Mouse (Mus musculus) left cerebral cortex, adult 11 months (tissue): ENCODE measurements around the gene Igsf8.

ENCODE experiments used
- DNase-seq: peaks from one replicate; pipeline ENCODE4 v3.0.0; 2022; ENCODE audit warnings: low spot score

Gene Igsf8

DNA sequence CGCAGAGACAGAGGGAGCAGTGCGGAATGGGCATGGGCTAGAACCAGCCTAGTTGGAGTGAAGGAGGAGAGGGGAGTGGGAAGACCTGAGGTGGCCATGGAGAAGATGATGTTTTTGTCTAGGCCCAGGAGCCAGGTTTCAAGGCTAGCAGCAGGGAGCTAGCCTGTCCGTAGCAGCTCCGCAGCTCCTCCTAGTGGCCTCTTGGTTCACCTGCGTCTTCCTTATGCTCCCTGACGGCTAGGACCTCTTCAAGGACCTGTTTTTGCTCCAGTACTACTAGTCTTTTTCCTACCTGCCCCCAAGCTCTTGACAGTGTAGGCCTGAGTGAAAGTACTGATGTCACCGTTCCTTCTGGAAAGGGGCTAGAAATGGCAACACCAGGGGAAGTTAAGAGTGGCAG lies 63.3 kb downstream of the Igsf8 start:
- DNase-seq: no peak

DNA sequence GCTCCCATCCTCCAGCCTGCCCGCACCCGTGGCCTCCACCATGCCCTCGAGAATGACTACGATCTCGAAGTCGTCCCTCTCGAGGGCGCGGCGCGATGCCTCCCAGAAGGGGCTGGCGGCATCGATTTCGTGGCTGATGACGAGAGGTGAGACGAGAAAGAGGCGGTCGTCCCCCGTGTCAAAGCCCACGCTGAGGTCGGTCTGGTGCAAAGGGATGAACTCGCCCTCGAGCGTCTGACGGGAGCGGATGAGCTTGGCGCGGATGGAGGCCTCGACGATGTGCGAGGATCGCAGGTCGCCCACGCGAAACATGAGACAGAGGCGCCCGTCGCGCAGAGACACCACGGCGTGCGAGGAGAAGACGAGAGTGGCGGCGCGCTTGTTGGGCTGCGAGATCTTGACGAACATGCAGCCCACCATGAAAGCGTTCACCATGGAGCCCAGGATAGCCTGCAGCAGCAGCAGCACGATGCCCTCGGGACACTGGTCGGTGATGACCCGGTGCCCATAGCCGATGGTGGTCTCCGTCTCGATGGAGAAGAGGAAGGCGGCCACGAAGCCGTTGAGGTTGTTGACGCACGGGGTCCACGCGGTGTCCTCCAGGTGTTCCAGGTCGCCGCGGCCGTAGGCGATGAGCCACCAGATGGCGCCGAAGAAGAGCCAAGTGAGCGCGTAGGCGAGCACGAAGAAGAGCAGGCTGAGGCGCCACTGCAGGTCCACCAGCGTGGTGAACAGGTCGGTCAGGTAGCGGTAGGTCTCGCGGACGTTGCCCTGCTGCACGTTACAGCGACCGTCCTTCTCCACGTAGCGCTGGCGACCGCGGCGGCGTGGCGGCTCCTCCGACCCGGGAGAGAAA lies 64.5 kb downstream of the Igsf8 start:
- DNase-seq: no peak

DNA sequence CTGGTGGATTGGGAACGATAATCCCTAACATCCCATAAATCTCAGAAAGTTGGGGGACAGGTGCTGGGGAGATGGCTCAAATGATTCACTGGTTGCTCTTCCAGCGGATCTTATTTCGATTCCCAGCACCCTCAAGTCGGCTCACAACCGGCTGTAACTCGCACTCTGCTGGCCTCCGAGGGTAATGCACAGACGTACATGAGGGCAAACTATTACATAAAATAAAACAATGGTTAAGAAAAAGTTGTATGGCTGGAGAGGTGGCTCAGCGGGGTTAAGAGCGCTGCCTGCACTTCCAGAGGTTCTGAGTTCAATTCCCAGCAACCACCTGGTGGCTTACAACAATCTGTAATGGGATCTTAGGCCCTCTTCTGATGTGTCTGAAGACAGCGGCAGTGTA lies 65.2 kb downstream of the Igsf8 start:
- DNase-seq: no peak

DNA sequence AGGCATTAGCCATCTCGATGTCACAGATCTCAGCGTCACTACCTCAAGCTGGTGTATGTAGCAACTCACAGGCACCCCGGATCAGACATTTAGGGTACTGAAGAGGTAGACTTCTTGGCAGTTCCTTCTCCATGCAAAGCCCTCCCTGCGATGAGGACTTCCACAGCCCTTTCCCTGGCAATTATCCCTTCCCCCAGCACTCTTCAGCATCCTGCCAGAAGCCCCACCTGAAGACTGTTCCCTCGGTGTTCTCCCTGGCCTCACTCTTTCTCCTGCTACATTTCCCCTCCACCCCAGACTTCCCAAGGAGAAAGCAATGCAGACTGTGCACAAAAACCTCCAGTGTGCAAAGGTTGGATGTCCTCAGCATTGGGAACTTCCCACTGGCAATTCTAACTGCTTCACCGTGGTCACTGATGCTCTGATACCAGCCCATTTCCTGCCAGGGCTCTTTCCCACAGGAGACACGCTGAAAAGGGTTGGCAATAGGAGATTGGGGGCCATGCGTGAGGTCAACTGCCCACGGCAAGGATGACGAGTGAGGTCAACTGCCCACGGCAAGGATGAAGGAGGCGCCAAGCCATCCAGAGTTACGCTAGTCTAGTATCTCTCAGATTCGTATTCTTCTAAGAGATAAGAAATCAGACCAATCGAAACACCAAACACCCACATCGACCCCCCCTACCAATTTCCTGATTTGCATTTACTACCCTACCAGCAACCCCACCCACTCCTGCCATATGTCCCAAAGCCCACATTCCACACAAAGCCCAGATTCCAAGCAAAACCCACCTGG lies 66.0 kb downstream of the Igsf8 start:
- no peak for DNase-seq

DNA sequence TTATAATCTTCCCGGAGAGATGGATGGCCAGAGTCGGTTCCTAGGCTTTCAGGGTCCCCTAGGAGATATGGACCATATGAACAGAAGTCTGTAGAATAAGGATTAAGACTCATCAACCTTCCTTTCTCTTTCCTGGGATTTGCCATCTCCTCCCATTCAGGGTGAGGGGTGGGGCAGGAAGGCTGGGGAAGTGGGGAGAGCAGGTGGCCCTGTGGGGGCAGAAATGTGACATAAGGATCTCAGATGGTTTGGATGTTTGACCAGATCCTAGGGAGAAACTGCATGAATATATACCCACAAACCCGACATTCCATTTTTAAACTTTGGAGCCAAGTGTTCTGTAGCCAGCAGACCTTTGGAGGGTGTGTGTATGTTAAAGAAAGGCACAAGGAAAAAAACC lies 66.6 kb downstream of the Igsf8 start:
- DNase-seq: no peak

DNA sequence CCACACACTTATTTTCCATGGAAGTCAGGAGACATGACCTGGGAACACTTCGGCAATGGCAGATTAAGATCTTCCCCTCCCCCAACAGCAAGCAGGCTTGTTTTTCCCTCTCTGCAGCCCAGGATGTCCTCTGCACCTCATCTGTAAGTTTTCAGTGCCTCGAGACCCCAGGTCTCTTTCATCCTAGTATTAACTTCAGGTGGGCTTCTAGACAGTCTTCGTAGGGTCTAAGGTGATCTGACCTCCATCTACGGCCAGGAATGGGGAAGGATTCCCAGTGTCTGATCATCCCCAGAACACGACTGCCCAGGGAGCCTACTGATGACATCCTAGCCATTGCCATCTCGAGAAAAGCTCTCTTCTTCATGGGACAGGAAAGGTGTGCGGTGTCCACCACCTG lies 67.0 kb downstream of the Igsf8 start:
- no peak for DNase-seq

DNA sequence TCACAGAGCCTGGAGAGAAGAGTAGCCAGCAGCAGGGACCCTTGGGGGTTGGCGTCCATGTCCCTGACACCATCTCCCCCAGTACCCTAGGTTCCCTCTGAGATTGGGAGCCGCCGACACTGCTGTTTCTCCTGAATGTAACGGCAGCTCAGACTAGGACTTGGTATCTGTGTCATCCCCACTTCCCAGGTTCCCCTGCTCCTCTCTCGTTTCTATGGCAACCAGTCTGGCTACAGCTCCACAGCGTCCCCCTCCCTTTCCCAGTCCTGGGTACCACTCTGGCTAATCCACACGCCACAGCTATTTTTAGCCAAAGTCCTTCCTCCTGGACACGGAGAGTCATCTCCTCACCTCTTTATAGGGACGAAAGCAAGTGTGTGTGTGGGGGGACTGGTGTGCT lies 67.7 kb downstream of the Igsf8 start, which contains the start of gene Kcnj9:
Gene Kcnj9, minus strand, starts transcription at position 188 of the 400 bp plus-strand sequence.
- no peak for DNase-seq

DNA sequence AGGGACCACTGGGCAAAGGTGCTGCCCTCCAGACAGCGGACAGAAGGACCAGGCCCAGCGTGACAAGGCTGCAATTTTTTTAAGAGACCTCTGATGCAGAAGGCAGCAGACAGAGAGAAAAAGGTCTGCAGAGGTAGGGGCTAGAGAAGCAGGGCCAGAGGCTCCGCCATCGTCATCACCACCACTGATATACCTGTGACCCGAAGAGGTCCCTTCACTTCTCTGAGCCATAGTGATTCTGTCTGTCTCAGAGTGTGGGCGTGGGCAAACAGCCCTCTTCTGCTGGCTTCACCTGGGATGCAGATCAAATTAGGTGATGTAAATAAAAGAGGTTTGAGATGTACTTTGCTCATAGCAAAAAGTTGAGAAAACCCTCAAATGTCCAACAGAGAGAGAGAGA lies 68.2 kb downstream of the Igsf8 start:
- no peak for DNase-seq

DNA sequence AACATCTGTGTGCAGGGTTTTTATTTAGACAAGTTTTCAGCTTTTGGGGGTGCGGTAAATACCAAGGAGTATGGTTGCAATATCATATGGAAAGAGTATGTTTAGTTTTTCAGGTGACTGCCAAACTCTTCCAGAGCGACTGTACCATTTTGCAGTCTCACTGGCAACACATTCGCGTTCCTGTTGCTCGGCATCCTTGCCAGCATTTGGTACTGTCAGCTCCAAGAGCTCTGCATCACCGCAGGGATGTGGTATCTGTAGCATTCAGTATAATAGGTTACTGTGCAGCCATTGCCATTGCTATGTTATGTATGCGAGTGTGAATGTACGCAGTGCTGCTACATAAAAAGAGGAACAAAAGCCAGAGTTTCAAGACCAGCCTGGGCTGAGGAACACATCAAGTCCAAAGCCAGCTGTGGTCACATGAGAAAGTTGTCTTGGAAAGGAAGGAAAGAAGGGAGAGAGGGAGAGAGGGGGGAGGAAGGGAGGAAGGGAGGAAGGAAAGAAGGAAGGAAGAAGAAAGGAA lies 70.0 kb downstream of the Igsf8 start:
- no peak for DNase-seq

DNA sequence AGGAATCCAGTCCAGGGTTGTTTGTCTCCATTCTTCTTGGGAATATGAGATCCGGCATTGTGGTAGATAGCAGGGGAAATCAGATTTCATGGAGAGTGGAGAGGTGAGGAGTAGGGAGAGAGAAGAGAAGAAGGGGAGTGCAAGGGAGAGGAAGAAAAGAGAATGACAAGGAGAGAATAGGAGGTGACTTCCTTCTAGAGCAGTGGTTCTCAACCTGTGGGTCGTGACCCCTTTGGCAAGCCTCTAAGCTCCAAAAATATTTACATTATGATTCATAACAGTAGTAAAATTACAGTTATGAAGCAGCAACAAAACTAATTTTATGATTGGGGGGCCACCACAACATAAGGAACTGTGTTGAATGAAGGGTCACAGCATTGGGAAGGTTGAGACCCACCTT lies 71.5 kb downstream of the Igsf8 start:
- DNase-seq: no peak

DNA sequence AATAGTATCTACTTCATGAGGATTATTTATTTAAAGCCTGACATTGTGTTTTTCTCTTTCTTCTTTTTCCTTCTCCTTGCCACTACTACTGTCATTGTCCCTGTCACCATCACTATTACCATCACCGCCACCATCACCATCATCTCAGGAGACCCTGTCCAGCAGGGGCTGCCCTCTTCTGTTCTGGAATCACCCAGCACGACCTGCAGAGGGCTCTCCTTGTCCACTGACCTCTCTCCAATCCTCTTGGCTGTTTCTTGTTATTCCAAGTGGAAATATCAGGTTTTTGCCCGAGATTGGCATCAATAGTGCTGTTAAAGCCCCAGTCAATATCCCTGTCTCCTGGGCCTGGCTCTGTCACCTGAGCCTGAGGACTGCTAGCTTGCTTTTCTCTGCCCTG lies 72.1 kb downstream of the Igsf8 start:
- DNase-seq: no peak

DNA sequence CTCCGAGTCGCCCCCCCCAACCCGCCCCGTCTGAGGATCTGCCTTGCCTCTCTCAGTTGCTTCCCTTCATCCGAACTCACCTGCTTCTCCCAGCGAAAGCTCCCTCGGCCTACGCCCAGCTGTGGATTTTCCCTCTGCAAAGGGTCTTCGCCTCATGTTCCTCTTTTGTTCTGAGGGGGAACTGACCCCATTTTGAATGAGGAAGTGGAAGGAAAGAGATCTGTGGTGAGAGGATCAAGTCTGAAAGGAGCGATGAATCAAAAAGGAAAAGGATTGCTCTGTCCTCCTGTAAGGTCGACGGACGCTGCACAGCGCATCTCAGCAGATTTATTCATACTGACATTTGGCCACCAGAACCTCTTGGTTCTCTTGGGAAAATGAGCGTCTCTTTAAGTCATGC lies 74.4 kb downstream of the Igsf8 start:
- DNase-seq: no peak

DNA sequence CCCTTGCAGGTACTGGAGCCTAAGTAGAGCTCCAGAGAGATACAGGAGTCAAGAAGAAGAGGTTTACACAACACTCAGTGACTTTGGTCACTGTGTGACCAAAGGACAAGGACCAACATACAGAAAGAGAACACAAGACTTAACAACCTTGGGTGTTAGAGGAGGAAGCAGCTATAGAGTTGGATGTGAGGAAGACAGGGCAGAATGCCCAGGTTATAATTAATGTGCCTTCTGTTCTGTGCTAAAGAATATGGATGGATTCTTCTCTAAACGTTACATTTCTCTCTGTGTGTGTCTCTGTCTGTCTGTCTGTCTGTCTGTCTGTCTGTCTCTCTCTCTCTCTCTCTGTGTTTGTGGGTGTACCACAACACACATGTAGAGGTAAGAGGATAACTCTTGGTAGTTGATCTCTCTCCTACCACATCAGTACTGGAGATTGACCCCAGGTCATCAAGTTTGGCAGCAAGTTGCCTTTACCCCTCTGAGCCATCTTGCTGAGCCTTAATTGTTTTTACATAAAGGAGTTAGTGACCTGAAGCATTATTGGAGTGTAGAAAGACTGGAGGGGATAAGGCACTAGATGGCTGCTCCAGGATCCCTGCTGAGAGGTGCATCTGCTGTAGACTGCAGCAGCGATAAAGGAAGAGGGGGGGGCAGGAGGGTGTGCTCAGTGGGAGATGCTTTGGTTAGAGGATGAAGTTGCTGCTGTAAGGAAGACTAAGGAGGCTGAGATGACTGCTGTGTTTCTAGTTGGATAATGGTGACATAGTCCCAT lies 76.2 kb downstream of the Igsf8 start:
- DNase-seq: no peak

DNA sequence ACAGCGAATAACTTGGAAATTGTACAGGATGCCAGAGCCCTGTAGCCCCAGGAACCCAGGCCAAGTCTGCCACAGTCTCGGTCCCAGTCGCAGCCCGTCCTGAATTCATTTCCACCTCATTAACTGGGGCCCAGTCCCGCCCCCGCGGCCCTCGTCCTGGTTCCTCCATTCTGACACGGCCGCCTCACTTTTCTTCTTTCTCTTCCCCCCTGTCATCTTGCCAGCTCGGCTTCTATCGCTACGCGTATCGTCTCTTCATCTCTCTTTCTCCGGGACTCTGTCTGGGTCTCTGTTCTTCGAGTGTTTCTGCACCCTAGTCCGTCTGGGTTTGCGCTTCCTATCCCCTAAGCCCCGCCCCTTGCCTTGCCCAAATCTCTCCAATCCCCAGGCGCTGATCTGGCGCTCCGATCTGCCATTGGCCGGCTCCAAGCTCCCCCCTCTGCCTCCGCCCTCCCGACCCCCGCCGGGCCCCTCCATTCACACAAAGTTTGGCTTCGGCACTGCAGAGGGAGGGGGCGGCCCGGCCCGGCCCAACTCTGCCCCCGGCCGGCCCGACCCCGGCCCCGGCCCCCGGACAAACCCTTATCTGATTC lies 79.4 kb downstream of the Igsf8 start, which contains the start of gene Kcnj10:
Gene Kcnj10, plus strand, starts transcription at position 482 of the 593 bp plus-strand sequence.
- peak; percentile 79 for DNase-seq

DNA sequence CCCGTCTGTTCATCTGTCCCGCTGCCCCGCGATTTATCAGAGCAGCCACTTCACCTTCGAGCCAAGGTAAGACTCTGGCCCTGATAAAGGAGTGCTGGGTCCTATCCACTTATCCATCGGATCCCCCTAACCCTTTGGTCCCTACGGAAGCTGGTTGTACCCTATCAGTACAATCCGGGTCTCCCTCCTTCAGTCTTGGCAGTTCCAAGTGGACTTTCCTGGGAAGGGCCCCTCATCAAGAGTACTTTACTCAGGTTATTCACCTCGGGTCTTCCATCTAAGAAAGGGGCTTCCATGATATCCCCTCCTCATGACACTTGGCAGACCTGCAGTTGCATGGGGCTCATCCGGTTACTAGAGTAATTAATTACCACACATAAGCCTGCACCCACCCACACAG lies 79.9 kb downstream of the Igsf8 start:
- no peak for DNase-seq

DNA sequence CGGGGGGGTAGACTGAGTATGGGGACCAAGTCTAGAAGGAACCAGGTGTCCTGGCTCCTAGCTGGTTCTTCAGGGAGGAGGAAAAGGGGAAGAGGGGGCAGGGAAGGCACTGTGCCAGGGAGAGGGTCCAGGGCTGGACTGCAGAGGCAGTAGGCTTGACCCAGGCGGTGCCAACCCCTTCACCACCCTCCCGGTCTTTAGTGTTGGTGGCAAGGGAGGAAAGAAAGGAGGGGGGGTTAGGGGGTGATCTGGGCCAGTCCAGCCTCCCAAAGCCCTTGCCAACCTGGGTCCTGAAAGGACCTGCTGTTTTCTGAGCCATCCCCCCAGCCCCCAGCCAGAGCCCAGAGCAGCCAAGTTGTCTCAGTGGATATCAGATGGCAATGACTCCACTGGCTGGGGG lies 81.3 kb downstream of the Igsf8 start:
- no peak for DNase-seq

DNA sequence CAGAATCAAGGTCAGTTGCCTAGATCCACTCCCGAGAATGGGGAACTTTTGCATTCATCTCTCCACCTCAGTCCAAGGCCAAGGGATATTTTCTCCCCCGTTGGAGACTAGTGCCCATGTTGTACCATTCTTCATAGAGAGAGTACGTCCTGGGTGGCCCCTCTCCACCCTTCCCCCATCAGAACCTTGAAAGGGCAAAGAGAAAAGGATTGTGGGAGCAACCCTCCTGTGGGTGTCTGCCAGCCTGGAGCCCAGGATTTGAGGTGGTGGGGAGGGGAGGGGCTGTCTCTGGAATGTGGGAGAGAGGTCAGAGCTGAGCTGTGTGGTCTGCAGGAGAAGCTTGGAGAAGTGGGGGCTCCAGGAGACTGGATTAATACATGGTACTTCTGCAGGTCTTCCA lies 82.5 kb downstream of the Igsf8 start:
- DNase-seq: no peak

DNA sequence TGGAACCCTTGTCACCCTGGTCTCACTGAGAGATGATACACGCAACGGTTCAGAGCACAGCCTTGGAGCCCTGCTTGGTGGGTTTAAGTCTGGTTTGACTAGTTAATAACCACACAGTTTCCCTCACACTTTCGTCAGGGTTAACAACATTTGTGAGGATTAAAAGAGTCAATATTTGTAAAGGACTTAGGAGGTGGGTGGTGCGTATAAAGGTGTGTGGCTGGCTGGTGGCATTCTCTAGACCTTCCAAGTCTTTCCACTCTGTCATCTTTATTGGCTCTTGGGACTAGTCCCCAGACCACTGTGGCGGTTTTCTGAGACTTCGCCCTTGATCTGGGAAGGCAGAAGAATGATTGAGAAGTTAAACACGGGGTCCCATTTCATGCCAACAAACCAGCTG lies 83.4 kb downstream of the Igsf8 start:
- DNase-seq: no peak

DNA sequence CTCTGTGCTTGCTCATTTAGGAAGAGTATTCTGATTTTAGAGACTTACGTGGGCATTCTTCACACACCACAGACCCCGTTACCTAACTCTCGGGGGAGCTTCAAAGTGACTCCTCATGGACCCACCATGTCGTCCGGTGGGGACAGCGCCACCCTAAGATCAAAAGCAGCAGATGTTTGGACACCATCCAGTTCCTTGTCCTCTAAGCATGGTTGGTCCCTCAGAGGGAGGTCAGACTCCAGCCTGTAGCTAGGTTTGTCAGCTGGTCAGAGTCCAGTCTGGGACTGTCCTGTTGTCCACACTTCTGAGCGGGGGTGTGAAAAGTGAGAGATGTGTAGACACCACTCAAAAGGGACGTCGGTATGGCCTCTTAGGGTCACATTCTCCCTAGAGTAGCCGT lies 85.3 kb downstream of the Igsf8 start:
- DNase-seq: no peak

DNA sequence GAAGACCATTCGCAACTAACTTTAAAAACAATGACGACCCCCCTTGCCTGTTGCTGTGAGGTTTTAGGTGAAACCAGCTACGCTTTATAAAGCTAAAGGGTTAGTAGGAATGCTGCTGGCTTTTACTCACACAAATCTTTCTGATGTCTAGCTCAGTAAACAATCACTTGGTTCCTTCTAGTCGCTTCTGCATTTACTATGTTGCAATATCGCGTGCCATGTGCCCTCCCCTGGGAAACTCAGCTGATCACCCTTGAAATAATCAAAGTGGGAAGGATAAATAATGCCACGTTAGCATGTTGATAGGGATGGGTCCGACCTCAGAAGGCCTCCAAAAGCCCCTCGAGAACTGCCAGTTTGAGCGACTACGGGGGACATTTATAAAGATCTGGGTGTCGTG lies 85.9 kb downstream of the Igsf8 start:
- DNase-seq: no peak

DNA sequence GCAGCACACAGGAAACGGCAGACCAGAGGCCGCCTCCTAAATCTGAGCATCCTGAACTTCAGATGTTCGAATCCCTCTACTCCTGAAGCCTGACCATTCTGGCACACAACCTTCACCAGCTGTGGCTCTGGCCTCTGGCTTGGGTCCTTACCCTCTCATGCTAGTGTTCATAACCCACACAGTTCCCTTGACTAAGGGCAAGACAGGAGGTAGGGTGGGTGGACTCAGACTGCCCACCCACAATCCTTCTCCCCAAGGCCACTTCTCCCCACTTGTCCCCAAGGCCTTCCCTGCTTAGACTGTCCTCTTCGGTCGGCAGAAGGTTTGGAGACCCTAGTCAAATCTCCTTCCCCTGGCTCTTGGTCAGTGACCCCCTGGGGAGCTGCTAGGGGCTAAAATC lies 88.1 kb downstream of the Igsf8 start:
- DNase-seq: no peak
